17 mouse cellular contexts compared by ENCODE assay signal in the genomic region with DNA sequence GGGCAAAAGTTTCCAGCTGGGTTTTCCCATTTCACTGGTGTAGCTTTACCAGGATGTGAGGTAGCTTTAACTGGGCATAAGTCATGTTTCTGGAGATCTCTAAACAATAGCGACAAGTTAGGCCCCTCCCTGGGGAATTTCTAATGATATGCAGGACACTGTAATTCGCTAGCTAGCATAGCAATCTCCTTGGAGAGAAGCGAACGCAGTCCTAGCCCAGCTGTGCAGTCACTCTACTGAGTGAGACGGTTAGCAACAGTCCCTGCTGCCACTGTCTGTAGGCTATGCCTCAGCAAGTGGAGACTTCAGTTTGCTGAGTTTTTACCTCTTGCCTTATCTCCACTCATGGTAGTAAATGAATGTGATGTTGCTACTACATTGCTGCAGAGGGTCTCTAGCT.
DNase-seq lines count a peak whose midpoint lies in the region; ATAC-seq and TF ChIP-seq lines count a peak whose summit lies in the region.
"Had no signal": no experiment of that assay in that cellular context is flagged by ENCODE, and none has a peak within 500 bp of the region (broad histone marks: within the 10 kb centered on the region; RNA-seq: fewer than 3 reads in every experiment).

No protein-coding gene starts in this region.

- no peaks in the 10 kb centered on the region for H3K9me3 ChIP-seq in heart, embryonic 13.5 days
- H3K9me3 ChIP-seq in neural tube, embryonic 11.5 days (ENCODE audit: control insufficient read depth, low read length): no peaks in the 10 kb centered on the region
- no peaks in the 10 kb centered on the region for H3K9me3 ChIP-seq in limb, embryonic 14.5 days (ENCODE audit: control insufficient read depth, low read length)
- no peaks in the 10 kb centered on the region for H3K9me3 ChIP-seq in liver, embryonic 12.5 days (replicated peaks)

- H3K4me1 ChIP-seq in heart, embryonic 13.5 days: peaks cover 4% of the 10 kb centered on the region; the same call in 1 of the 2 replicates
- H3K4me1 ChIP-seq in neural tube, embryonic 11.5 days (ENCODE audit: control insufficient read depth, insufficient read depth, low read length): 0 out of 2 replicates have a peak, but pooled peaks cover 3% of the 10 kb centered on the region
- peaks cover 7% of the 10 kb centered on the region; the same call in 1 of the 2 replicates for H3K4me1 ChIP-seq in limb, embryonic 14.5 days (ENCODE audit: control insufficient read depth, insufficient read depth, low read length)
- H3K4me1 ChIP-seq in liver, embryonic 12.5 days: no peaks in the 10 kb centered on the region

- no peak for DNase-seq in heart, postnatal 36 days
- DNase-seq in neural tube, embryonic 11.5 days (ENCODE audit: low spot score): peak; percentile 18
- no peak for DNase-seq in neural tube, embryonic 10.5 days (ENCODE audit: extremely low spot score, low spot score)
- peak; percentile 58 for DNase-seq in limb, embryonic 14.5 days (ENCODE audit: low spot score)
- DNase-seq in cerebellum, adult 9-10 months: no peak
- no peak for DNase-seq in cerebellum, adult 11 months
- DNase-seq: adrenal gland, postnatal 10 days; B cell, adult 2 months; cerebellum, postnatal 36 days; kidney, postnatal 14 days; left cerebral cortex, postnatal 4 days; liver, postnatal 0 days; thymus, postnatal 4 days had no signal

- no peak overlapping the region for H3K4me3 ChIP-seq in heart, embryonic 13.5 days
- no peak overlapping the region for H3K4me3 ChIP-seq in neural tube, embryonic 11.5 days (ENCODE audit: low read depth, low read length)
- no peak overlapping the region for H3K4me3 ChIP-seq in limb, embryonic 14.5 days (replicated peaks; ENCODE audit: low read length)
- no peak overlapping the region for H3K4me3 ChIP-seq in liver, embryonic 12.5 days
- H3K4me3 ChIP-seq: erythroblast, embryonic 14.5 days had no signal

- no peak for TF ChIP-seq POLR2A in limb, embryonic 14.5 days (IDR thresholded peaks at IDR 0.05; ENCODE audit: borderline replicate concordance, extremely low read depth, insufficient read depth, insufficient read length)

- H3K27me3 ChIP-seq in heart, embryonic 13.5 days (replicated peaks): no peaks in the 10 kb centered on the region
- H3K27me3 ChIP-seq in neural tube, embryonic 11.5 days (ENCODE audit: control insufficient read depth, insufficient read depth, low read length): no peaks in the 10 kb centered on the region
- H3K27me3 ChIP-seq in limb, embryonic 14.5 days (ENCODE audit: control insufficient read depth, insufficient read depth, low read length): no peaks in the 10 kb centered on the region
- no peaks in the 10 kb centered on the region for H3K27me3 ChIP-seq in liver, embryonic 12.5 days (replicated peaks)

- peak overlapping the region; percentile 9; the same call in 1 of the 2 replicates for H3K4me2 ChIP-seq in heart, embryonic 13.5 days
- no peak overlapping the region for H3K4me2 ChIP-seq in neural tube, embryonic 11.5 days (ENCODE audit: low read depth)
- no peak overlapping the region for H3K4me2 ChIP-seq in limb, embryonic 14.5 days (replicated peaks; ENCODE audit: low read depth, low read length, severe bottlenecking)
- H3K4me2 ChIP-seq in liver, embryonic 12.5 days: no peak overlapping the region

- H3K9ac ChIP-seq in heart, embryonic 13.5 days: no peak overlapping the region
- H3K9ac ChIP-seq in neural tube, embryonic 11.5 days (ENCODE audit: low read length): no peak overlapping the region
- H3K9ac ChIP-seq in limb, embryonic 14.5 days (ENCODE audit: low read depth, low read length, severe bottlenecking): no peak overlapping the region
- no peak overlapping the region for H3K9ac ChIP-seq in liver, embryonic 12.5 days
- H3K9ac ChIP-seq: liver, postnatal 0 days had no signal

- WGBS in heart, embryonic 13.5 days: 29% methylated on average over 5 of the region's 5 CpGs
- 31% methylated on average over 5 of the region's 5 CpGs for WGBS in neural tube, embryonic 11.5 days
- WGBS in limb, embryonic 14.5 days: 31% methylated on average over 5 of the region's 5 CpGs
- 53% methylated on average over 5 of the region's 5 CpGs for WGBS in liver, embryonic 12.5 days (ENCODE audit: insufficient replicate concordance)

- ATAC-seq in heart, embryonic 13.5 days (ENCODE audit: extremely low read depth, insufficient number of reproducible peaks, low FRiP score, low TSS enrichment): no peak
- ATAC-seq in neural tube, embryonic 11.5 days (ENCODE audit: insufficient read depth, low FRiP score, low TSS enrichment): peak; percentile 74
- peak; percentile 41; the same call in 1 of the 2 replicates for ATAC-seq in limb, embryonic 14.5 days (ENCODE audit: low FRiP score, low read depth)
- ATAC-seq in liver, embryonic 12.5 days: no peak
- ATAC-seq: inflammation-experienced regulatory T-cells, adult 6 months; liver, postnatal 0 days had no signal

- H3K27ac ChIP-seq in heart, embryonic 13.5 days (replicated peaks): no peak overlapping the region
- no peak overlapping the region for H3K27ac ChIP-seq in neural tube, embryonic 11.5 days (ENCODE audit: low read depth, low read length)
- H3K27ac ChIP-seq in limb, embryonic 14.5 days (replicated peaks; ENCODE audit: low read depth, low read length): no peak overlapping the region
- H3K27ac ChIP-seq in liver, embryonic 12.5 days: no peak overlapping the region

- H3K36me3 ChIP-seq in heart, embryonic 13.5 days: no peaks in the 10 kb centered on the region
- H3K36me3 ChIP-seq in neural tube, embryonic 11.5 days (ENCODE audit: control insufficient read depth, insufficient read depth, low read length): no peaks in the 10 kb centered on the region
- no peaks in the 10 kb centered on the region for H3K36me3 ChIP-seq in limb, embryonic 14.5 days (ENCODE audit: control insufficient read depth, insufficient read depth, low read length)
- H3K36me3 ChIP-seq in liver, embryonic 12.5 days: no peaks in the 10 kb centered on the region

- intact Hi-C loops in heart, postnatal 36 days (cut with DNase I): no loop called here

Comparison
In these comparisons a context has a peak if more than half of its experiments do, and no peak if none do; other contexts are left out.
1. DNase-seq: peak in neural tube, embryonic 11.5 days (single experiment) and limb, embryonic 14.5 days (single experiment); none in heart, postnatal 36 days (0 of 2), neural tube, embryonic 10.5 days (single experiment), cerebellum, adult 9-10 months (single experiment) and cerebellum, adult 11 months (single experiment).
2. ATAC-seq: peak in neural tube, embryonic 11.5 days (single experiment) and limb, embryonic 14.5 days (single experiment); none in heart, embryonic 13.5 days (single experiment) and liver, embryonic 12.5 days (single experiment).